Mouse (Mus musculus) thymus, postnatal 25 days (tissue): ENCODE data around the gene Sox10.

Experiments used
- DNase-seq: peaks from one replicate; pipeline ENCODE4 v3.0.0; 2022

Gene Sox10

DNA sequence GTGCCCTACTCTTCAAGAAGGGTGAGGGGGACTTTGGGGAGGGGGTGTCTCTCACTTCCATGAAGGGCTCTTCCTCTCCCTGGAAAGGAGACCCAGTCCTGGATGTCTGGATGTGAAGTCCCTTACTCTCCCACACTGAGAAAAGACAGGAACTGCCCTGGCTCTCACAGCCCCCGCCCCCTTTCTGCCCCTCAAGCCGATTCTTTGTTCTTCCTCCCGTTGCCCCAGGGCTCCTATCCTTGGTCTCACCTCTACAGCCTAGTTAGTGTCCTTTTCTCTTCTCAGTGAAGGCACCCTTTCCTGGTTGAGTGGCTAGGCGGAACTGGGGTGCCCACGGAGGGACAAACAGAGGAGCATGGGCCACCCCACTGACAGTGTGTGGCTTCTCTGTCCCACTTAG is at the start of gene Sox10:
Sox10 (minus strand) TSS at position 101 of the 400 bp plus-strand sequence.
- no peak for DNase-seq

DNA sequence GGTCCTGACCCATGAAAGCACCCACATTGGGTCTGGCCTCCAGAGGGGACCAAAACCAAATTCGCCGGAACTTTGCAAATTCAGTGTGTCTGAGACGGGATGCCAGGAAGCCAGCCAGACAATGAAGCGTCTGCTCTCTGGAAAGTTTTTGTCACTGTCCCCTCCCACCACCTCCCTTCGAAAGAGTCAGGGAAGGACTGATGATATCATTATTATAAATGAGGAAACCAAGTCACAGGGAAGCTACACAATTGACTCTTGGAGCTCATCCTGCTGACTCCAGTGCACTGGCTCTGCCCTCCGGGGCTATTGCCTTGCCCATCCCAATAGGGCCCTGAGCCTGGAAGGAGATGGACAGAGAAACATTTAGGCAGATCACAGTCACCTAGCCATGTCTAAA is 48.6 kb upstream of the Sox10 start:
- no peak for DNase-seq

DNA sequence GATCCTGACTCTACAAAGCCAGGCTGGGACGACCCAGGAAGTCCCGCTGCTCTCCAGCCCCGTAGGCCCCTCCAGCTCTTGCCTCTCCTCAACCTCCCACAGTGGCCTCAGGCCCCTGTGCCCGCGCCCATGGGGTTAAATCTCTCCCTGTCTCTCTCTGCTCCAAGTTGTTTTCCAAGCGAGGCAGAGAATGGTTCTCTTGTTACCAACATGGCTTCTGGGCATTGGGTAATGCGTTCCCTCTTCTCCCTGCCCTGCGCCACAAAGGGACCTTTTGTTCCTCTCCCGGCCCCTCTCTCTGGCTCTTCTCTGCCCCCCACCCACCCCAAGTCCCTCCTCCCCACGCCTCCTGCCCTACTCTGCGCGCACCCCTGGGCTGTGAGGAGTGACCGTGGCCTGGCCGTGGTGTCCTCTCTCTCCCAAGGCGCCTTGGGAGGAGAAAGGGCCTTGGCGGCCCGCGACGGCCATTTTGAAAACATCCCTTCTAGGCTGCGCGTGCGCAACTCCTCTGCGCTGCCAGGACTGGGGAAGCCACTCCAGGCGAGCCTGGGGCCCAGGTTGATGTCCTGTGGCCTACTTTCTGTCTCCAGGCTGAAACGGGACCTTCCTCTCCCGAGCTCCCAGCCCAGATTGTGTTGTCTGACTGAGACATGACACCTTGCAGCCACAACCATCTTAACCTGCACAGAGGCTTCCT is 47.9 kb upstream of the Sox10 start:
- DNase-seq: no peak

GRCm38 (mm10) chr15:79210357-79210756 is 45.3 kb upstream of the Sox10 start:
- DNase-seq: no peak

GRCm38 (mm10) chr15:79208758-79209439 is 43.9 kb upstream of the Sox10 start:
- DNase-seq: peak; percentile 76

- DNase-seq: no peak
These were observed 43.2 kb upstream of the Sox10 start for GRCm38 (mm10) chr15:79208211-79208610.

GRCm38 (mm10) chr15:79202575-79202974 is 37.5 kb upstream of the Sox10 start:
- no peak for DNase-seq

DNA sequence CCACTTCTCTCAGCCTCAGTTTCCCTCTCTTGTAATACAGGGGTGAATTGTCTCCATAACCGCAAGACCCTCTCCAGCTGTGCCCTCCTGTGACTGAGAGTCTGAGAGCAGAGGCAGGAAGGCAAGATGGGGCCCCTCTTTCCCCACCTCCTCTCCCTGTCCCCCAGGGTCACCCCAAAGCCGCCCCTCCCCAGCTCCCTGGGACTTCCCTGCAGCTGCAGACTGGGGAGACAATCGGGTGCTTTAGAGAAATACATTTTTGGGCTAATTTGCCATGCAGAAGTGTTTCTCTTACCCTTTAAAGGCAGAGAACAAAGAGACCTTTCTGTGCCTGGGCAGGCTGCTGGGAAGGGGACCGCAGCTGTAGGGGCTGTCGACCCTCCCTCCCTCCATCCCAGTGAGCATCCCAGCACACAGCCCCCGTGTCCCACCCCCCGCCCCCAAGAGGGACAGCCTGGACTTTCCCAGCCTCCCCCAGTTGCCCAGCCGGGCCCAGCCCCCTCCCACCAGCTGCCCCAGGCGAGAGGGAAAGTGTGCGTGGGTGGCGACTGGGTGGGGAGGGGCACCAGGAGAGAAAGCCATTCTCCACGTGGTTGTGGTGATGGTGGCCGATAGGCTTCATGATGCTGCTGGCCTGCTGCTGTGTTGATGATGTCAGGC is 36.6 kb upstream of the Sox10 start:
- no peak for DNase-seq

DNA sequence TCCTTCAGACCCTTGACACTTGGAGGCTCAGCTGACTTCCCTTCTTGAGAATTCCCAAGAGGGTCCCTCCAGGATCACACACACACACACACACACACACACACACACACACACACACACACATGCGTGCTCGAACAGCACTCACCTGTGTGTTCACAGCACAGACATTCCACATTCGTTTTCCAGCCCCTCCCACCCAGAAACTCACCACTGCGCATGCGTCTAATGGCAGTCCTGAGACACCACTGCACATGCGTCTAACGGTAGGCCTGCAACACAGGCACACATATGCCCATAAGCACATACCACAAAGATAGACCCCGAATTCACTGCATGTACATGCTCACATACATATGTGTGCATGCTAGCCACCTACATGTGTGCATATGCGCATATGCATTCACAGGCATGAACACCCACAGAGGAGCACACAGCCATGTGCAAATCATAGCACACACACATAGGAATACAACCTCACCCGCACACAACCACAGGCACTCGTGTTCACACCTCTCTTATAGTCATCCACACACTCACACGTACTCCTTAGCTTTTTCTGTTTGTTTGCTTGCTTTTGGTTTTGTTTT is 34.4 kb upstream of the Sox10 start:
- no peak for DNase-seq

DNA sequence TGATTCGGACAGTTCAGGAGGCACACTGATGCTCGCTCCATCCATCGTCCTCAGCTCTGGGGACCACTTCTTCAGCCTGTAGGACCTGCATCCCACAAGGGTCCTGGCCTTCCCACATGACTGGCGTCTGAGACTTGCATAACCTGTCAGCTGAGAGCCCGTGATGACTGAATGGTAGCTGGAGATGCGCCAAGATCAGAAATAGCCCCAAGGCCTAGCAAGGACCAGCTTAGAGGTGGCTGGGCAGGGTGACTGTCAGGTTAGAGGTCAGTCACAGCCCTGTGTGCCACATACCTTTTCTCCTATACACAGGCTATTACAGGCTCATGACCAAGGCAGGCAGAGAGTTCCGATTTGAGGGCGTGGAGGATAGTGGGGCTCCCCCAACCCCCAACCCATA is 30.5 kb upstream of the Sox10 start:
- no peak for DNase-seq

DNA sequence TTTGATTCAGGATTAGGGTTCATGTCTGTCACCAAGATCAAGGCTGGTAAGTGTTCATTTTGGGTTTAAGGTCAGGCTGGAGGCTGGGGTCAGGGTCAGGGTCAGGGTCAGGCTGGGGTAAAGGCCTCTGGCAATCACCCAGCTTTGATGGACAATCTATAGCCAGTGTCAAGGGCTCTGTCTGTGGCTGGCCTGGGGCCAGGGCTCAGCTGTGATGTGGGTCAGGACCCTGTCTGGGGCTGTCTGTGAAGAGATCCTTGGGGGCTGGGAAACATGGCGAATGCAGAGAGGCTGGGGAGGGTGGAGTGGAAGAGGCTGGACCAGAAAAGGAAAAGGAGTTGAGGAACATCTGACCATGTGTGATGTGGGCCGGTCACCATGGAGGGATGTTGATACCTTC is 29.9 kb upstream of the Sox10 start:
- no peak for DNase-seq

DNA sequence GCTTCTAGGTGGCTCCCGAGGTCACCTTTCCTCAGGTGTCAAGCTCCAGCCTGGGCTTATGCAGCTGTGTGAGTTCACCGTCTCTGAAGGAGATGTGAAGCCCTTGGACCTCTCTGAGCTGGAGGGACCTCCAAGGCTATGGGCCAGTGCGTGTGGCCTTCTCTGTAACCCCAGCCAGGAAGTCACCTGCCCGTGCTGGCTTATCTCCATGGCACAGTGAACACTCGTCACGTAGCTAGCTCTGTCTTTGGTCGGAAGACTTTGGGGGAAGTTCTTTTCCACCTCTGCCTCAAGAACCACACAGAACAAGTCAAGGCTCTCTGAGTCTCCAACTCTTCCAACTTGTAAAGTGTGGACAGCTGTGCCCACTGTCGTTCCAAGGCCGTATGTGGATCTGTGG is 29.0 kb upstream of the Sox10 start:
- DNase-seq: no peak

DNA sequence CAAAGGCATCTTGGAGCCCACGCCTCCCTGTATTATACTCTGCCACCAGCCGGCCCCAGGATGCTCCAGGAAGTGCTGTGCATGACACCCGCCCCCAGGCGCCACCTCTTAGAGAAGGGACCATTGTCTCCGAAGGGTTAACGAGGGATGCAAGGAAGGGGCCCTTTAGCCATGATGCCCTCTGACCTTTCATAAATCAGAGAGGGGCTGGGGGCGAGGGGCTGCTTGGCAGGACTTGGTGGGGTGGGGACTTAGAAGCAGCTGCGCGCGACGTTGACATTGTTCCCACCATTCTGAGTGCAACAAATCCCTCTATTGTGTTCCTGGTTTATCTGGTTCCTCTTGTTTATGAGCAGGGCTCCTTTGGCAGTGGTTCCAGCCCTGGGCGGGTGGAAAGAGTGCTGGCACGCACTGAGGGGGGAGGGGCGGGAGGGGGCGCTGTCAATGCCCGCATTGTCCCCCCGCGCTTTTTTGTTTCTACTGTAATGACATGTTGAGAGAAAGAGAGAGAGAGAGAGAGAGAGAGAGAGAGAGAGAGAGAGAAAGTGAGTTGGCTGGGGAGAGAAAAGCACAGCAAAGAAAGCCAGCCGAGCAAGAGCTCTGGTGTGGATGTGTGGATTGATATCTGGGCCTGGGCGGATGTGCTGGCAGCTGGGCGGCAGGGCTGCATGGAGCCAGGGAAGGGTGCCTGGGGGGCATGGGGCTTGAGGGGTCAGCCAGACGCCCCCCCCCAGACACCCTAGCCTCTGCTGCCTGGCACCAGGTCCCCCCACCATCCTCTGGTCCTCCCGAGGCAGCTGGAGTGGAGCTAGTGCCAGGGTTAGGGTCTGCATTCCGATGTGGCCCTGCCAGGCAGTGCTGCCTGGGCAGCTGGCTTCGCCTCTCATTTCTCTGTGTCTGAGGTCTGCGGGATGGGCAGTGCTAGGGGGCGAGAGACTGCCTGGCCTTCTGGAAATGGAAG is 28.1 kb upstream of the Sox10 start:
- DNase-seq: no peak

- no peak for DNase-seq
These were observed 27.4 kb upstream of the Sox10 start for GRCm38 (mm10) chr15:79192450-79192849.

- no peak for DNase-seq
These were observed 26.4 kb upstream of the Sox10 start for GRCm38 (mm10) chr15:79191426-79191825.

DNA sequence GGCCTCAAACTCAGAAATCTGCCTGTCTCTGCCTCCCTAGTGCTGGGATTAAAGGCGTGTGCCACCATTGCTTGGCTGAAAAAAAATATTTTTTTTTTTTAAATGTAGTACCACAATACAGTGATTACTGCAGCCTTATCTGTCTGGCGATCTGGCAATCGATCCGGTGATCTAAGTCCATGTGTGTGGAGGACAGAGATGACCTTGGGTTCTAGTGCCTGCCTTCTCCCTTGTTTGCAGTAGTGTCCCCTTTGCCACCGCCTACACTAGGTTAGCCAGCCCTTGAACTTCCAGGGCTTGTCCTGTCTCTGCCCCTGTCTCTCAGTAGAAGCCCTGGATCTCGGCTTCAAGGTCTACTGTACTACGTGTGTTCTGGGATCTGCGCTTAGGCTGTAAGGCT is 22.8 kb upstream of the Sox10 start:
- no peak for DNase-seq

GRCm38 (mm10) chr15:79185213-79185612 is 20.2 kb upstream of the Sox10 start:
- DNase-seq: no peak

DNA sequence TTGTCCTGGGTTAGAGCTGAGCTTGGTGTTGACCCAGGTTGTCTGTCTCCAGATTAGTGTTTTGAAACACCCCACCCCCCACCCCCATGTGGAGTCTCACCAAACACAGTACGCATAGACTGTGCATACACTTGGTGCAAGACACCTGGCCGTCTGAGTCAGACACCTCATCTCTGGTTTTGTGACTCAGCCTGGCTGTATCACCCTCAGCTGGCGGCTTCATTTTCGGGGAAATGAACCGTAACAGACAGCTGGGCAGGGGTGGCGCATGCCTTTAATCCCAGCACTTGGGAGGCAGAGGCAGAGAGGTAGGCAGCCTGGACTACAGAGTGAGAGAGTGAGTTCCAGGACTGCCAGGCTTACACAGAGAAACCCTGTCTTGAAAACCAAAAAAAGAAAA is 11.9 kb upstream of the Sox10 start:
- no peak for DNase-seq

DNA sequence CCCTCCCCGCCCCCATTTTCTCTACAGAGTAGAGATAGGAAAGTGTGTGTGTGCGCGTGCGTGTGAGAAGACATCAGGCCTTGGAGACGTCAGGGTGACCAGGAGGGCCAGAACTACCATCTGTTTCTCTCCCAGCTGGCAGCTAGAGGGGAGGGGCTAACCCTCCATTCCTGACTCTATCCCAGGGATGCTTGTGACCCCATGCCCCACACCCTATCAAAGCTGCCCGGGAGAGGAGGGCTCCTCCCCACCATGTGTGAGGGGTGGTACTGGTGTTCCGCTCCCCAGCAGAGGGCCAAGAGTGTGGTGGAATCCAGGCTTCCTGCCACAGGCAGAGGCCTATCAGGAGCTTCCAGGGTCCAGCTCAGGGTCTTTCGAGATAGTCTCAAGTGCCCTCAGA is 1.7 kb upstream of the Sox10 start:
- no peak for DNase-seq

DNA sequence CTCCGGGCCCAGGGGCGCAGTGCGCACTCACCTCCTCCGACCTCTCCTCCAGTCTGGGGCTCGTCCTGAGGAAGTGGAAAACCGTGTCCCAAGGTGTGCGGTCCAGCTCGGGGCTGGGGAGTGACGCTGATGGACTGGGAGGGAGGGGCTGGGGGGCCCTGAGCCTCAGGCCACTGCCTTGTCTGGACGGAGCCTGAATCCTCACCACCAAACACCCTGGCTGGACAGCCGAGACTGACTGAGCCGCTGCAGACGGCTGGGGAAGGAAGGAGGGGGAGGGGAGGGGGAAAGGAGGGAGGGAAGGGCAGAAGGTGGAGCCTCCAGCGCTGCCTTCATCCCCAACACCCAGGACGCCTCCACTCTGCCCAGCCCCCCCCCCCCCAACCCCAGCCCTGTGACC is 789 bp downstream of the Sox10 start:
- no peak for DNase-seq

DNA sequence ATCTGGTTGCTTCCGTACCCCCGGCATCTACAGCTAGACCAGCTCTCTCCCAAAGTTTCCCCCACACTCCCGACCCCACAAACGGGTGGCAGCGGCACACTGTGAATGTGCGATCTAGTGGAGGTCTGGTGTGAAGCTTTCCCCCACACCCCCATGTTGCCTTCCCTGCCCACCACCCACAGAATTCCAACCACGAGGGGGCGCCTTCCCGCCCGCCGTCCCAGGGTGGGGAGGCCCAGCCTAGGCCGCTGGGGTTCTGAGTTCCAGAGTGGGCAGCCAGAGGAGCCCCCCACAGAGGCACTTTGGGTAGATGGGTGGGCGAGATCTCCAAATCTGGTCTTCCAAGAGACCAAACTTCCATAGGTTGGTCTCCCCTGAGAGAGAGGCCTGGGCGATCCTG is 2.2 kb downstream of the Sox10 start:
- no peak for DNase-seq

DNA sequence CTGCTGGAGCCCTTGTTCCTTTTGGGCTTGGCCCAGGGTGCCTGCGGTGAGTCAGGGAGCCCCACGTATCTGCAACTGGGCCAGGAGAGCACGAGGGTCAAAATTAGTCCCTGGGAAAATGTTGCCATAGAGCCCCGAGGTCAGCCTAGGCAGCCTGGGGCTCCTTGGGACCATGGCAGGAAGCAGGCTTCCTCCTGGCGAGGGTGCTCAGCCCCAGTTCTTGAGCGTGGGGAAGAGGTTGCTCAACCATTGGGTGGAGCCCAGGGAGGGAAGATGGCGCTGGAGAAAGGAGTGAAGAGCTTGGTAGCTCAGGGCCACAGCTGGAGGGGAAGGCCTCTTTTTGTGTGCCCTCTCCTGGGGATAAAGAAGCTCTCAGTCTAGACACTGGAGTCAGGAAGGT is 2.7 kb downstream of the Sox10 start:
- DNase-seq: no peak

DNA sequence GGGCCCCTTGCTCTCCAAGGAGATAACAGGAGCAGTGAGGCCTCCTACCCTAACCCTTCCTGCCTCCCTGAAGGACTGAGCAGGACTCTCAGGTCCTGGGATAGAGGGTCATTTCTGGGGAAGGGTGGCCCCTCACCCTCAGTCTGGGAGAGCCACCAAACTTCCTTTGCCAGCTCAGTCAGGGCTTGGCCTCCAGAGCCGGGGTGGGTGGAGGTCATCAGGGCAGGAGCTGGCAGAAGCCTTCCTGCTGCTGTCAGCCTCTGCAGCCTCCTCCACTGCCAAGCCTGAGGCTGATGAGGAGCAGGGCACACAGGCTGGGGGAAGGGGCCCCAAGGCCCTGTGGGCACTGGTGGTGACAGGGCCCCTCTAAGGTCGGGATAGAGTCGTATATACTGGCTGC is 9.5 kb downstream of the Sox10 start:
- no peak for DNase-seq
